Mouse (Mus musculus): ENCODE data around the gene Irgq. TPM values are rescaled to one million over a fixed set of nuclear protein-coding genes. Genes with fewer than 3 reads are reported as not detected.
A peak's percentile ranks its signal among the peaks of the same experiment; 100 is the strongest.

The Irgq gene
- total and polyA plus RNA-seq, 3 experiments: 5.1 to 10.1 (median 9.9) TPM

GRCm38 (mm10) chr7:24566206-24566605 lies 35.7 kb downstream of the Irgq start:
- H3K4me3 ChIP-seq (replicated peaks in 1 of 3; ENCODE audit: low read depth in 2 of 3, low read length in 2 of 3, poor library complexity in 1 of 3): peak overlapping the region; percentile 5 to 37 (median 11)
- H3K4me2 ChIP-seq (ENCODE audit: insufficient read depth, low read depth, poor library complexity, severe bottlenecking): peak overlapping the region; percentile 80; the same call in 1 of the 2 replicates
- no peaks in the 10 kb centered on the region for H3K27me3 ChIP-seq (replicated peaks)
- 0 out of 2 replicates have a peak, but pooled peaks cover 6% of the 10 kb centered on the region for H3K79me2 ChIP-seq (replicated peaks; ENCODE audit: control insufficient read depth, extremely low read depth, insufficient read depth, poor library complexity, severe bottlenecking)
- peak overlapping the region; percentile 100 for H3K27ac ChIP-seq (ENCODE audit: insufficient read depth, low read depth)
- H3K36me3 ChIP-seq (replicated peaks in 1 of 2; ENCODE audit: control insufficient read depth in 1 of 2, insufficient read depth in 1 of 2, low read length in 1 of 2): peaks cover 42 to 68% of the 10 kb centered on the region in 2 experiments
- H3K9me3 ChIP-seq (replicated peaks; ENCODE audit: low read length): no peaks in the 10 kb centered on the region
- H3K9ac ChIP-seq (ENCODE audit: insufficient read depth, low read depth): no peak overlapping the region; the same call in 1 of the 2 replicates
- H3K4me1 ChIP-seq (ENCODE audit: control insufficient read depth in 1 of 2, insufficient read depth in 2 of 2): peaks cover 41 to 93% of the 10 kb centered on the region in 2 experiments
- dilution Hi-C loops (cut with MboI; ENCODE audit: extremely low pct_ligation_motif_present, extremely low pct_unique_long_range_greater_than_20kb, low sequenced_read_pairs) (no loop called here), in situ Hi-C loops (cut with MboI; ENCODE audit: low pct_ligation_motif_present, low pct_unique_long_range_greater_than_20kb, low sequenced_read_pairs) (loop anchor here (5.0 kb wide), 1 partner anchor 34 kb away; the partner anchor contains the start of gene Irgq)
- DNase-seq (ENCODE audit: extremely low read depth): no peak
- TF ChIP-seq ZC3H11A (IDR thresholded peaks at IDR 0.05; ENCODE audit: low read depth, low read length): no peak
- TF ChIP-seq TBP (conservative IDR thresholded peaks at IDR 0.05; ENCODE audit: low read depth, low read length): no peak
- TF ChIP-seq MAZ (IDR thresholded peaks at IDR 0.05; ENCODE audit: low read depth, low read length): no peak
- TF ChIP-seq ZMIZ1 (IDR thresholded peaks at IDR 0.05; ENCODE audit: low read depth, low read length): no peak
- TF ChIP-seq RAD21 (IDR thresholded peaks at IDR 0.05; ENCODE audit: low read depth, low read length): no peak
- no peak for TF ChIP-seq PAX5 (IDR thresholded peaks at IDR 0.05; ENCODE audit: low read length)
- TF ChIP-seq USF1 (IDR thresholded peaks at IDR 0.05; ENCODE audit: low read depth, low read length): no peak
- TF ChIP-seq UBTF (IDR thresholded peaks at IDR 0.05; ENCODE audit: low read depth, low read length): no peak
- no peak for TF ChIP-seq POLR2AphosphoS2 (IDR thresholded peaks at IDR 0.05; ENCODE audit: low read depth, low read length)
- no peak for TF ChIP-seq ZKSCAN1 (IDR thresholded peaks at IDR 0.05; ENCODE audit: borderline replicate concordance, low read depth, low read length)
- TF ChIP-seq KAT2A (IDR thresholded peaks at IDR 0.05; ENCODE audit: insufficient replicate concordance, low read length): no peak
- TF ChIP-seq SMC3 (IDR thresholded peaks at IDR 0.05; ENCODE audit: low read depth, low read length): no peak
- TF ChIP-seq IRF4 (IDR thresholded peaks at IDR 0.05; ENCODE audit: low read depth, low read length): no peak
- TF ChIP-seq USF2 (conservative IDR thresholded peaks at IDR 0.05; ENCODE audit: low read depth, low read length): no peak
- TF ChIP-seq MAX (IDR thresholded peaks at IDR 0.05; ENCODE audit: low read length): no peak

DNA sequence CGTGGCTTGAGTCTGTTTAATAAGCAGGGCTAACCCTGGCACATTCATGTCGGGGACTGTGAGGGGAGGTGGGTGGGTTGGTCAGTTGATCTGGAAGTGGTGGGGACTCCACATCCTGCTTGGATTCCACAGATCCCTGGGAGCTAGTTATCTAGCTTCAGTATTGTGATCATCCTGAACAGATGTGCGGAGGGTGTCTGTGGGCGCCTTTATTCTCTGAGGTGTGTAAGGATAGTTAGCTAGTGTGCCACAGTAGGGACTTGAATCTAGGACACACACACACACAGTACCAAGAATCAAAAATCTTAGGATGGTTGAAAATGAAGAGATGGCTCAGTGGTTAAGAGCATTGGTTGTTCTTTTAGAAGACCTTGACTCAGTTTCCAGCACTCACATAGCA lies 38.0 kb downstream of the Irgq start:
- Histone ChIP-seq H3K79me2 (replicated peaks; ENCODE audit: control insufficient read depth, extremely low read depth, insufficient read depth, poor library complexity, severe bottlenecking) (no peaks in the 10 kb centered on the region), H3K9ac (ENCODE audit: insufficient read depth, low read depth) (no peak overlapping the region), H3K9me3 (replicated peaks; ENCODE audit: low read length) (peaks cover 2% of the 10 kb centered on the region), H3K4me2 (ENCODE audit: insufficient read depth, low read depth, poor library complexity, severe bottlenecking) (no peak overlapping the region), H3K4me1 (ENCODE audit: control insufficient read depth in 1 of 2, insufficient read depth in 2 of 2) (peaks cover 24 to 89% of the 10 kb centered on the region in 2 experiments), H3K36me3 (replicated peaks in 1 of 2; ENCODE audit: control insufficient read depth in 1 of 2, insufficient read depth in 1 of 2, low read length in 1 of 2) (peaks cover 59 to 77% of the 10 kb centered on the region in 2 experiments), H3K27ac (ENCODE audit: insufficient read depth, low read depth) (no peak overlapping the region), H3K4me3 (replicated peaks in 1 of 3; ENCODE audit: low read depth in 2 of 3, low read length in 2 of 3, poor library complexity in 1 of 3) (peak overlapping the region in 1 of 3 experiments; percentile 37), H3K27me3 (replicated peaks) (no peaks in the 10 kb centered on the region)
- dilution Hi-C loops (cut with MboI; ENCODE audit: extremely low pct_ligation_motif_present, extremely low pct_unique_long_range_greater_than_20kb, low sequenced_read_pairs): no loop called here
- no peak for DNase-seq (ENCODE audit: extremely low read depth)
- in situ Hi-C loops (cut with MboI; ENCODE audit: low pct_ligation_motif_present, low pct_unique_long_range_greater_than_20kb, low sequenced_read_pairs): loop anchor here (5.0 kb wide), 1 partner anchor 36 kb away; the partner anchor contains the start of gene Irgq
- TF ChIP-seq JUND (conservative IDR thresholded peaks at IDR 0.05; ENCODE audit: low read depth, low read length) (no peak), TBP (conservative IDR thresholded peaks at IDR 0.05; ENCODE audit: low read depth, low read length) (no peak)

All from CH12.LX (cell line).